Mouse (Mus musculus) bone marrow macrophage, adult 2 months (primary cell): ENCODE results near the gene Calml4. TPM values are rescaled to one million over a fixed set of nuclear protein-coding genes. Genes with fewer than 3 reads are reported as not detected.
"Not testable (repeated sequence)": the region's sequence is repeated elsewhere in the genome, so short reads cannot be mapped to it uniquely, and the experiment has no call there.

Experiments used
- H3K27ac ChIP-seq: 2 replicates; pipeline ENCODE4 v1.5.1; 2012; ENCODE audit warnings: low read depth, low read length; ENCODE audit not compliant: insufficient read depth
- H3K4me1 ChIP-seq: 2 replicates; pipeline ENCODE4 v1.6.1; 2012; ENCODE audit warnings: low read length; ENCODE audit not compliant: control insufficient read depth, insufficient read depth
- H3K4me3 ChIP-seq: 2 replicates; pipeline ENCODE4 v1.5.1; 2012; ENCODE audit warnings: mild to moderate bottlenecking, low read length, moderate library complexity; ENCODE audit not compliant: insufficient read depth
- CTCF ChIP-seq: IDR thresholded peaks from 2 replicates; pipeline ENCODE4 v1.5.1; 2012; ENCODE audit warnings: low read depth, mild to moderate bottlenecking, low read length, moderate library complexity
- POLR2A ChIP-seq: IDR thresholded peaks from 2 replicates; pipeline ENCODE4 v1.6.1; 2012; ENCODE audit warnings: mild to moderate bottlenecking, low read depth, low read length, borderline replicate concordance
- polyA plus RNA-seq: library from polyadenylated mRNA; stranded (reverse); fragments of >200 nt; gene quantifications from 2 replicates; pipeline ENCODE4 v1.2.4, GENCODE M21; 2012; ENCODE audit not compliant: missing spikeins, insufficient read depth, insufficient read length

Calml4 gene
- polyA plus RNA-seq, 1 experiment: 2.4 TPM

DNA sequence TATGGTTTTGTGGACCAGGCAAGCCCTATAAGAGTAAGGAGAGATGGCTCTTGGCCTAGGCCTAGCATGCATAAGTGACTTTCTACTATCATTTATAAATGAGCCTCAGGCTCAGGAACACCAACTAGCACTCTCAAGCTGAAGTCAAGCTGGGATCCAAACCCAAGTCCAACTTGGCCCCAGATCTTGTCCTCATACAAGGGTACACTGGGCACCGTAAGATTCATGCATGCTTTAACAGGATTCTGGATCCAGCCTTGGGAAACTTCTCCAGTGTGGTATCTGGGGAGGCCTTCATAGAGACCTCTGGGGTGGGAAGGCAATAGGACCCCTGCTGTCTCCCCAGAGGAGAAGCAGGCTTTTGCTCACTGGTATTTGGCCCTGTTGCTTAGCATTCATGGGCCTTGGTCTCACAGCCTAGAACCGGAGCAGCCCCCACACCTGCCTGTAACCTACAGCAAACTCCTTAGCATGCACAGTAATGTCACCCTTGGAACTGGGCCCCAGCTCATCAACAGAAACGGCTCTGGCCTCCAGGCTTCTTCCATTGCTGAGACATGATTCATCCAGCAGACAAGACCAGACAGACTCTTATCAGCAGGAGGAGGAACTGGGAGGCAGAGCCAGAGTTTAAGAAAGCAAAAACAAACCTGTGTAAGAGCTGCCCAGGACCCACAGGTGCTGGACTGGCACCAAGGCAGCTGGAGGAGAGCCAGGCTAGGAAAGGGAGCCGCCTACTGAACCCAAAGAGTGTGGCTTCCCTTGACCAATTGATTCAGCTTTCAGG is 39.9 kb upstream of the Calml4 start:
- Histone ChIP-seq H3K27ac (no peak overlapping the region), H3K4me1 (peaks cover 27% of the 10 kb centered on the region), H3K4me3 (no peak overlapping the region)
- TF ChIP-seq POLR2A: no peak
- no peak for TF ChIP-seq CTCF

DNA sequence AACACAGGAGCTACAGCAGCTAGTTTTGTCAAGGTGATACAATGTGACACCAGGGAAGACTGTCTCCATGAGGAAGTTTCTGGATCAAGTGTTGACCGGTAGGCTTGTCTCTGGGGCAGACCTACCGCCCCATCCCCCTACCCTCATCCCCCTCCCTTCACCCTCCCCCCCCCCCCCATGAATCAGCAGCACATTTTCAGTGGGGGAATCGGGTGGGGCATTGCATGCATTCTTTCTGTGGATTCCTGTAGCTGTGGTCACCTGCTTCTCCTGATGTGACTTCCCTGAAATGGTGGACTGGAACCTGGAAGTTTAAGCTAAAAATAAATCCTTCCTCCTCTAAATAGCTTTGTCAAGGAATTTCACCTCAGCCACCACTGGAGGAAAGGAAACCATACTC is 38.4 kb upstream of the Calml4 start:
- TF ChIP-seq POLR2A (no peak), CTCF (no peak)
- H3K4me1 ChIP-seq: peaks cover 16% of the 10 kb centered on the region
- no peak overlapping the region for H3K27ac ChIP-seq
- H3K4me3 ChIP-seq: no peak overlapping the region

DNA sequence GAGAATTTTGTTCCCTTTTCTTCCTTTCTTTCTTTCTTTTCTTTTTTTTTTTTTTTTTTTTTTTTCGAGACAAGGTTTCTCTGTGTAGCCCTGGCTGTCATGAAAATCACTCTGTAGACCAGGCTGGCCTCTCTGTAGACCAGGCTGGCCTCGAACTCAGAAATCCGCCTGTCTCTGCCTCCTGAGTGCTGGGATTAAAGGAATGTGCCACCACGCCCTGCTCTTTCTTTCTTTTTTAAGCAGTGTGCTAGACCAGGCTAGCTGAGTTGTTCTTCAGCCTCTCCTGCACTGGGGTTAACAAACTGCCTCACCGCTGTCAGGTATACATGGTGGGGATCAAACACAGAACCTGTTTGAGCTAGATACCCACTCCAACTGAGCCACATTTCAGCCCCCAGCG is 38.0 kb upstream of the Calml4 start:
- not testable (repeated sequence) for H3K27ac ChIP-seq, H3K4me3 ChIP-seq
- H3K4me1 ChIP-seq: peaks cover 16% of the 10 kb centered on the region

DNA sequence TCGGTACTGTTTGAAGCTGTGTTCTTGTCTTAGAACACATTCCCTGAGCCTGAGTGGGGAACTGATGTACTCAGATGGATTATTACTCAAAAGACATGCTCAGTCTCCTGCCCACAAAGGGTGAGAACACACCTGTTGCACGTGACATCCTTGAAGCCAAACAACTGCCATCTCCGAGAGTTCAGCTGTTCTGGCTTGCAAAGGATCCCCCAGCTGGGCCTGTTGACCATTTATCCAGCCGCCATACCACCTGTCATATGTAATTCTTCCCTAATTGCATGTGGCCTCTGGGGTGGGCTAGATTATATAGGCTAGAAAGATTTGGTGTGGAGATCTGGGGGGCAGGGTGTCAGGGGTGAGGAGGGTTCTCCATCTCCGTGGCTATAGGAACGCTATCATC is 37.1 kb upstream of the Calml4 start:
- Histone ChIP-seq H3K27ac (no peak overlapping the region), H3K4me3 (no peak overlapping the region), H3K4me1 (peaks cover 16% of the 10 kb centered on the region)
- TF ChIP-seq POLR2A: no peak
- no peak for TF ChIP-seq CTCF

DNA sequence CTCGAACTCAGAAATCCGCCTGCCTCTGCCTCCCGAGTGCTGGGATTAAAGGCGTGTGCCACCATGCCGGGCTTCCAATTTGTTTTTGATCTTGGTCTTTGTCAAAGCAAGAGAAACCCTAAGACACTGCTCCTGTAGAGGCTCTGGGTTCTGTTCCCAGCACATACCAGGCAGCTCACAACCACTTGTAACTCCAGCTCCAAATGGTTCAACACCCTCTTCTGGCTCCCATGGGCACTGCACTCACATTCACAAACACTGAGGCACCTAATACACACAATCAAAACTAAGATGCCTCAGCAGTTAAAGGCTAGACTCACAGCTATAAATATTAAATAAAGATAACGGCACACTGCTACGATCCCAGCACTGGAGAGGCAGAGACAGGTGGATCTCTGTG is 36.1 kb upstream of the Calml4 start:
- TF ChIP-seq POLR2A (no peak), CTCF (no peak)
- H3K4me3 ChIP-seq: no peak overlapping the region
- H3K4me1 ChIP-seq: peaks cover 15% of the 10 kb centered on the region
- no peak overlapping the region for H3K27ac ChIP-seq

DNA sequence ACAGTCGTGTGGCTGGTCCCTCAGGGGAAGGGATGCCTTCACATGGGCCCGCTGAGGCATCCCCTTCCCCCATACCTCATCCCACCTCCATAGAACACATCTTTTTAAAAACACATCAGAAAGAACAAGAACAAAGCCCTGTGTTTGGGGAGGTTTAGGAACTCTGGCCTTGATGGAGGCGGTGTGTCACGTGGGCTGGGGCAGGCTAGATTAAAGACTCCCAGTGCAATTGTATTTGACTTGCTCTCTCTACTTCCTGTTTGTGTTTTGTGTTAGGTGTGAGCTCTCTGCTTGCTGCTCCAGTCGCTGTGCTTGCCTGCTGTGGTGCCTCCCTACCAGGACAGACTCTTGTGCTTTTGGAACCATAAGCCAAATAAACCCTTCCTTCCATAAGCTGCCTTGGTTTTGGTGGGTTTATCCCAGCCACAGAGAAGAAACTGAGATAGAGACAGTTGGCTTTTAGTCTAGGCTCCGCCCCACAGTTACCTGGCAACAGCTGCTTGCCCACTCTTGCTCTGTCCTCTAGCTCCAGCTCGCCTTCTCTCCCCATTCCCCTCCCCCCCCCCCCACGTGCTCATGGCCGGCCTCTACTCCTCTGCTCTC is 32.0 kb upstream of the Calml4 start:
- Histone ChIP-seq H3K27ac (no peak overlapping the region), H3K4me1 (peaks cover 6% of the 10 kb centered on the region), H3K4me3 (no peak overlapping the region)
- TF ChIP-seq POLR2A (no peak), CTCF (no peak)

DNA sequence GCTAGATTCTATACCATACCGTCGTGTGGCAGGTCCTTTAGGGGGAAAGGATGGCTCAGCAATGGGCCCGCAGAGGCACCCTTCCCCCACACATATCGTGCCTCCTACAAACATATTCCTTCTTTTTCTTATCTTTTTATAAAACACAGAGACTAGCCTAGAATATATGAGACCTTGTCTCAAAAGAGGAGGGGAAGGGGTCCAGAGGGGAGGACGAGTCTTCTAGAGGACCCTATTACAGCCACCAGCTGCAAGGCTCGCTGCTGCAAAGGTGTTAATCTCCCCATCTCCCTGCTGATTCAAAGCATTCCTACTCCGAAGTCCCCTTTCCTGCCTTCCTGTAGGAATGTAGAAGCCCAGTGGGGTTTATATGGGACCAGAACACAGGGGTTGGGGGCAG is 31.4 kb upstream of the Calml4 start:
- Histone ChIP-seq H3K4me1 (peaks cover 6% of the 10 kb centered on the region), H3K27ac (no peak overlapping the region), H3K4me3 (no peak overlapping the region)
- TF ChIP-seq CTCF: no peak
- no peak for TF ChIP-seq POLR2A

DNA sequence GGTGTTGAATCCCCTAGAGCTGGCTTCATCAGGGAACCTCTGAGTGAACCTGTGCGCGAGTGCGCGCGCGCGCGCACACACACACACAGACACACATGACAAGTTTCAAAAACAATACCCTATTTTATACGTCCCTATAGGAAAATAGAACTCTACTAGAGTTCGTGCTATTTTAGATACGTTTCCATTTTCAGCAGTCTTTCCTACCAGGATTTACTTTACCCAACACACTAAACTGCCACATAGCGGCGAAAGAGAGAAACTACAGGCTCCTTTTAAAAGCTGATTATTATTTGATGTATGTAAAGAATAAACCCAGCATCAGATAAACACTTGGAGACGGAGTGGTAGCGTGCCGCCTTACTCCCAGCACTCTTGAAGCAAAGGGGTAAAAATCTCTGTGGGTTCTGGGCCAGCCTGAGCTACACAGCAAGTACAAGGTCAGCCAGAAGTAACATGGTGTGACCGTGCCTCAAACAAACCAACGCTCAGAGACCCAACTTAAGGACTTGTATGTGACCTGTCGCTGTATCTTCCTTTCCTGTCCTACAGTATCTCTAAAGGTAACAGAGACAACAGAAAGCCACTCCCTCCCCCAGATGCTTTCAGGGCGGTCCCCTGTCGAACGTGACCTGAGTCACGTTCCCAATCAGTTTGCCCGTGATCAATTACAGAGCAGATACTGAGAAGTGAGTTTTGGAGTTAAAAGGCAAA is 29.8 kb upstream of the Calml4 start:
- H3K4me3 ChIP-seq: peak overlapping the region; percentile 44
- no peak overlapping the region for H3K27ac ChIP-seq
- H3K4me1 ChIP-seq: peaks cover 6% of the 10 kb centered on the region
- TF ChIP-seq CTCF (no peak), POLR2A (no peak)

DNA sequence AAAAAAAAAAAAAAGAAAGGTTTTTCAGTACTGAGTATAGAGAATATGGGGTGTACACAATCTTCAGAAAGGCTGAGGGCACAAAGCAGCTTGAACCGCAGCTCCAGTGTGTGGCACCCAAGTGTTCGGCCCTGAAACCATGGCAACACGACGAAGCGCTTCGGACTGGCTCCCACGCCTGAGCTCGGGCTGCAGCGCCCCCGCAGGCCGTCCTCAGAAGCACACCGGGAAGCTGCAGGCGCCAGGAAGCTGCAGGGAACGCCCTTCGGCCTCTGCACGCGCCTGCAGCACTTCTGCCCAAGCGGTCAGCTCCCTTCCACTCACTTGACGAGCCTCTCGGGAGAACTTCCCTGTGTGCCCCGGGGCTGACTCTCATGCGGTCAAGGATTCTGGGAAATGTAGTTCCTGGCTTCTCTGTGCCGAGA is 29.2 kb upstream of the Calml4 start:
- H3K4me1 ChIP-seq: peaks cover 6% of the 10 kb centered on the region
- H3K27ac ChIP-seq: no peak overlapping the region; the same call in 1 of the 2 replicates
- H3K4me3 ChIP-seq: peak overlapping the region; percentile 44; the same call in 1 of the 2 replicates
- TF ChIP-seq CTCF (no peak; the same call in 1 of the 2 replicates), POLR2A (no peak)

DNA sequence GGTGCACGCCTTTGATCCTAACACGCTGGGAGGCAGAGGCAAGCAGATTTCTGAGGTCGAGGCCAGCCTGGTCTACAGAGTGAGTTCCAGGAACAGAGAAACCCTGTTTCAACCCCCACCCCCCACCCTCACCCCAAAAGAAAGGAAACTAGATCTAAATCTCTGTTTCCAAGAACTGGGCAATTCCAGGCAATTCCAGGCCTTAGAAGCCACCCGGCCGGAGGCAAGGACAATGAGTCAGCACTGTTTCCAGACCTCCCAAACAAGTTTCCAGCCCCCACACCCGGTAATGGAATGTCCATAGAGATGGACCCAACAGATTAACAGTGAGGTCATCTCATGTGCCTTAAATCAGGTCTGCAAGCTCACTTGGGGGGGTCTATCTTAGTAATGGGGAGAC is 28.0 kb upstream of the Calml4 start:
- TF ChIP-seq CTCF (no peak), POLR2A (no peak)
- Histone ChIP-seq H3K27ac (peak overlapping the region; percentile 35), H3K4me3 (no peak overlapping the region), H3K4me1 (peaks cover 6% of the 10 kb centered on the region)
